In genomic region chr19:55208654-55209053, GRCm38 (mm10) we compare ENCODE assay signal across 35 mouse cellular contexts. TPM values are rescaled to one million over a fixed set of nuclear protein-coding genes. Genes with fewer than 3 reads are reported as not detected.
A peak's percentile ranks its signal among the peaks of the same experiment; 100 is the strongest.
DNase-seq lines count a peak whose midpoint lies in the region; ATAC-seq and TF ChIP-seq lines count a peak whose summit lies in the region.
"Had no signal": no experiment of that assay in that cellular context is flagged by ENCODE, and none has a peak within 500 bp of the region (broad histone marks: within the 10 kb centered on the region; RNA-seq: fewer than 3 reads in every experiment).

No protein-coding gene starts in this region.

- peak; percentile 33 for TF ChIP-seq CTCF in kidney, postnatal 0 days (IDR thresholded peaks at IDR 0.05; ENCODE audit: low read depth)
- TF ChIP-seq CTCF in midbrain, postnatal 0 days (IDR thresholded peaks at IDR 0.05) = 0 out of 2 replicates have a peak, but pooled peaks have one; percentile 17
- peak; percentile 23 for TF ChIP-seq CTCF in Patski (IDR thresholded peaks at IDR 0.05)

- no peaks in the 10 kb centered on the region for H3K9me3 ChIP-seq in kidney, postnatal 0 days (replicated peaks; ENCODE audit: low read length)
- H3K9me3 ChIP-seq in kidney, embryonic 16.5 days (ENCODE audit: low read length) = no peaks in the 10 kb centered on the region
- no peaks in the 10 kb centered on the region for H3K9me3 ChIP-seq in midbrain, postnatal 0 days (ENCODE audit: low read length)
- H3K9me3 ChIP-seq in midbrain, embryonic 10.5 days (replicated peaks) = no peaks in the 10 kb centered on the region
- no peaks in the 10 kb centered on the region for H3K9me3 ChIP-seq in limb, embryonic 10.5 days (replicated peaks)
- H3K9me3 ChIP-seq: embryonic facial prominence, embryonic 15.5 days; forebrain, embryonic 12.5 days; heart, embryonic 13.5 days; liver, embryonic 15.5 days; neural tube, embryonic 12.5 days had no signal

- WGBS in kidney, postnatal 0 days = 73% methylated on average over 4 of the region's 4 CpGs
- WGBS in kidney, embryonic 16.5 days = 78% methylated on average over 4 of the region's 4 CpGs
- WGBS in midbrain, postnatal 0 days = 73% methylated on average over 4 of the region's 4 CpGs
- WGBS in midbrain, embryonic 10.5 days = 83% methylated on average over 4 of the region's 4 CpGs
- WGBS in limb, embryonic 10.5 days = 85% methylated on average over 4 of the region's 4 CpGs

- no peaks in the 10 kb centered on the region; the same call in 1 of the 2 replicates for H3K27me3 ChIP-seq in kidney, postnatal 0 days (ENCODE audit: insufficient read depth, low read length)
- no peaks in the 10 kb centered on the region for H3K27me3 ChIP-seq in kidney, embryonic 16.5 days (ENCODE audit: insufficient read depth, low read length)
- H3K27me3 ChIP-seq in midbrain, postnatal 0 days (ENCODE audit: insufficient read depth, low read length) = no peaks in the 10 kb centered on the region
- peaks cover 4% of the 10 kb centered on the region; the same call in 1 of the 2 replicates for H3K27me3 ChIP-seq in midbrain, embryonic 10.5 days (ENCODE audit: low read depth, poor library complexity, severe bottlenecking)
- H3K27me3 ChIP-seq in Patski = peaks cover 36% of the 10 kb centered on the region
- H3K27me3 ChIP-seq in limb, embryonic 10.5 days (ENCODE audit: low read depth, poor library complexity, severe bottlenecking) = 0 out of 2 replicates have a peak, but pooled peaks cover 4% of the 10 kb centered on the region
- H3K27me3 ChIP-seq: embryonic facial prominence, embryonic 15.5 days; neural tube, embryonic 12.5 days had no signal

- intact Hi-C loops in left cerebral cortex, postnatal 10 days (cut with DNase I) = loop anchor here (10.0 kb wide), 1 partner anchor 1284 kb away; no protein-coding TSS in a partner anchor

- DNase-seq in kidney, postnatal 0 days (ENCODE audit: low spot score) = no peak
- DNase-seq in midbrain, postnatal 0 days (ENCODE audit: low spot score) = no peak
- DNase-seq in midbrain, embryonic 10.5 days (ENCODE audit: low spot score) = no peak
- DNase-seq in Patski (ENCODE audit: low read depth, low spot score) = no peak
- no peak for DNase-seq in limb, embryonic 10.5 days (ENCODE audit: low spot score)
- DNase-seq in left cerebral cortex, postnatal 10 days (ENCODE audit: extremely low spot score in 1 of 2, low spot score in 2 of 2) = no peak
- DNase-seq: adrenal gland, postnatal 10 days; cerebellum, adult 8-10 months; cerebellum, postnatal 25 days; forebrain, postnatal 0 days; gastrocnemius, postnatal 10 days; heart, postnatal 10 days; kidney, adult 9 months; kidney, postnatal 25 days; layer of hippocampus, postnatal 36 days; right cerebral cortex, adult 18-20 months; right cerebral cortex, postnatal 4 days had no signal

- in situ Hi-C loops in Patski (cut with MboI; ENCODE audit: low pct_unique_long_range_greater_than_20kb) = loop anchor here (5.0 kb wide), 1 partner anchor 1166 kb away; the partner anchor contains the start of gene Adra2a

- no peaks in the 10 kb centered on the region for H3K4me1 ChIP-seq in kidney, postnatal 0 days (replicated peaks; ENCODE audit: insufficient read depth, low read length)
- H3K4me1 ChIP-seq in kidney, embryonic 16.5 days (ENCODE audit: insufficient read depth, low read length) = no peaks in the 10 kb centered on the region
- H3K4me1 ChIP-seq in midbrain, postnatal 0 days (ENCODE audit: insufficient read depth, low read length) = no peaks in the 10 kb centered on the region
- no peaks in the 10 kb centered on the region for H3K4me1 ChIP-seq in midbrain, embryonic 10.5 days
- H3K4me1 ChIP-seq in limb, embryonic 10.5 days = no peaks in the 10 kb centered on the region
- H3K4me1 ChIP-seq: embryonic facial prominence, embryonic 10.5 days; embryonic facial prominence, embryonic 15.5 days; forebrain, embryonic 12.5 days; heart, embryonic 13.5 days; neural tube, embryonic 12.5 days had no signal

- POLR2A ChIA-PET in Patski (lab: Charles Lee) = no interaction called here

- no peaks in the 10 kb centered on the region for H3K36me3 ChIP-seq in kidney, postnatal 0 days (ENCODE audit: insufficient read depth, low read length)
- H3K36me3 ChIP-seq in kidney, embryonic 16.5 days (ENCODE audit: insufficient read depth, low read length) = no peaks in the 10 kb centered on the region
- no peaks in the 10 kb centered on the region for H3K36me3 ChIP-seq in midbrain, postnatal 0 days (ENCODE audit: insufficient read depth, low read length)
- H3K36me3 ChIP-seq in midbrain, embryonic 10.5 days = no peaks in the 10 kb centered on the region
- no peaks in the 10 kb centered on the region for H3K36me3 ChIP-seq in limb, embryonic 10.5 days
- H3K36me3 ChIP-seq: embryonic facial prominence, embryonic 10.5 days; embryonic facial prominence, embryonic 15.5 days; forebrain, embryonic 12.5 days; heart, embryonic 13.5 days; liver, embryonic 15.5 days; neural tube, embryonic 12.5 days had no signal

- no peak overlapping the region for H3K27ac ChIP-seq in kidney, postnatal 0 days
- no peak overlapping the region for H3K27ac ChIP-seq in kidney, embryonic 16.5 days (ENCODE audit: low read length)
- H3K27ac ChIP-seq in midbrain, postnatal 0 days (ENCODE audit: low read depth, low read length) = no peak overlapping the region
- no peak overlapping the region for H3K27ac ChIP-seq in midbrain, embryonic 10.5 days (replicated peaks)
- H3K27ac ChIP-seq in limb, embryonic 10.5 days = no peak overlapping the region
- H3K27ac ChIP-seq: embryonic facial prominence, embryonic 10.5 days; embryonic facial prominence, embryonic 15.5 days; forebrain, embryonic 12.5 days; heart, embryonic 13.5 days; hindbrain, embryonic 14.5 days; neural tube, embryonic 12.5 days had no signal

- H3K4me3 ChIP-seq in kidney, postnatal 0 days (replicated peaks; ENCODE audit: low read depth, low read length) = no peak overlapping the region
- H3K4me3 ChIP-seq in kidney, embryonic 16.5 days (ENCODE audit: low read length) = no peak overlapping the region
- H3K4me3 ChIP-seq in midbrain, postnatal 0 days (ENCODE audit: low read depth, low read length) = no peak overlapping the region
- H3K4me3 ChIP-seq in midbrain, embryonic 10.5 days = no peak overlapping the region
- H3K4me3 ChIP-seq in limb, embryonic 10.5 days = no peak overlapping the region
- H3K4me3 ChIP-seq: embryonic facial prominence, embryonic 10.5 days; embryonic facial prominence, embryonic 15.5 days; forebrain, embryonic 12.5 days; heart, embryonic 13.5 days; myocyte; neural tube, embryonic 12.5 days had no signal

- ATAC-seq in kidney, postnatal 0 days (replicated peaks; ENCODE audit: low FRiP score, low read depth) = no peak
- no peak for ATAC-seq in kidney, embryonic 16.5 days (ENCODE audit: low FRiP score, low TSS enrichment)
- ATAC-seq in midbrain, postnatal 0 days (ENCODE audit: low FRiP score) = no peak
- ATAC-seq in Patski = no peak
- ATAC-seq: forebrain, postnatal 0 days; intestine, postnatal 0 days; midbrain, embryonic 16.5 days had no signal

- no peak overlapping the region for H3K4me2 ChIP-seq in kidney, postnatal 0 days (ENCODE audit: low read length)
- no peak overlapping the region for H3K4me2 ChIP-seq in kidney, embryonic 16.5 days (replicated peaks; ENCODE audit: low read depth, low read length)
- H3K4me2 ChIP-seq in midbrain, postnatal 0 days (ENCODE audit: low read depth, low read length, poor library complexity, severe bottlenecking) = no peak overlapping the region
- H3K4me2 ChIP-seq: embryonic facial prominence, embryonic 15.5 days; forebrain, embryonic 12.5 days; heart, embryonic 13.5 days; hindbrain, embryonic 14.5 days; midbrain, embryonic 11.5 days; neural tube, embryonic 12.5 days had no signal

- no peak overlapping the region for H3K9ac ChIP-seq in kidney, postnatal 0 days (ENCODE audit: low read depth, low read length)
- no peak overlapping the region for H3K9ac ChIP-seq in kidney, embryonic 16.5 days (replicated peaks; ENCODE audit: low read length)
- H3K9ac ChIP-seq in midbrain, postnatal 0 days (replicated peaks; ENCODE audit: low read length, poor library complexity, severe bottlenecking) = no peak overlapping the region
- H3K9ac ChIP-seq: embryonic facial prominence, embryonic 15.5 days; forebrain, embryonic 12.5 days; forebrain, postnatal 0 days; heart, embryonic 13.5 days; hindbrain, embryonic 14.5 days; liver, embryonic 15.5 days; neural tube, embryonic 12.5 days had no signal

- CTCF ChIA-PET in Patski (lab: Charles Lee) = interaction anchor here (0.5 to 1.5 kb wide), 6 partner anchors 9 to 124 kb away, joined by 3 to 6 read pairs (median 3); no protein-coding TSS in a partner anchor

RNA-seq across cellular contexts. Expression of gene Tectb, which starts 28.1 kb away (rescaled TPM):
- 0.05 TPM in 1 of 2 replicates, not detected in the other for polyA plus RNA-seq in kidney, postnatal 0 days (2015; fragmentation: Nextera tagmentation; extraction: Ambion mirVana)
- polyA plus RNA-seq in kidney, embryonic 16.5 days (2015; fragmentation: Nextera tagmentation; extraction: Ambion mirVana) = not detected in 2 replicates
- total RNA-seq in midbrain, postnatal 0 days (2014; rRNA removed) = 0.09 TPM in 1 of 2 replicates, not detected in the other
- polyA plus RNA-seq in midbrain, postnatal 0 days (2015; fragmentation: Nextera tagmentation; extraction: Ambion mirVana) = 0.16 and 0.34 TPM in 2 replicates
- polyA plus RNA-seq in midbrain, embryonic 10.5 days (2016; fragmentation: Nextera tagmentation; extraction: Ambion mirVana) = 0.12 TPM in 1 of 2 replicates, not detected in the other
- polyA plus RNA-seq in Patski (2021) = not detected
- not detected in 2 replicates for polyA plus RNA-seq in limb, embryonic 10.5 days (2016; fragmentation: Nextera tagmentation; extraction: Ambion mirVana)
- under 1 TPM in 1 of 2 experiments, not detected in 1; 0.32 TPM for total RNA-seq in left cerebral cortex, postnatal 10 days (2021)
- total RNA-seq: ES-E14; forebrain, postnatal 0 days; hematopoietic stem cell, adult 5-6 weeks; layer of hippocampus, postnatal 36 days had no signal
- polyA plus RNA-seq: embryonic facial prominence, embryonic 10.5 days; heart, embryonic 13.5 days; intestine, postnatal 0 days; limb, embryonic 11.5 days; myocyte; neural tube, embryonic 12.5 days; spleen, adult 2 months had no signal

RNA-seq across cellular contexts. Expression of gene Gucy2g, which starts 32.4 kb away (rescaled TPM):
- 0.34 and 0.36 TPM in 2 replicates for polyA plus RNA-seq in kidney, postnatal 0 days (2015; fragmentation: Nextera tagmentation; extraction: Ambion mirVana)
- 0.05 and 0.10 TPM in 2 replicates for polyA plus RNA-seq in kidney, embryonic 16.5 days (2015; fragmentation: Nextera tagmentation; extraction: Ambion mirVana)
- not detected in 2 replicates for total RNA-seq in midbrain, postnatal 0 days (2014; rRNA removed)
- not detected in 2 replicates for polyA plus RNA-seq in midbrain, postnatal 0 days (2015; fragmentation: Nextera tagmentation; extraction: Ambion mirVana)
- polyA plus RNA-seq in midbrain, embryonic 10.5 days (2016; fragmentation: Nextera tagmentation; extraction: Ambion mirVana) = not detected in 2 replicates
- polyA plus RNA-seq in Patski (2021) = 0.27 TPM
- not detected in 2 replicates for polyA plus RNA-seq in limb, embryonic 10.5 days (2016; fragmentation: Nextera tagmentation; extraction: Ambion mirVana)
- 1 to 10 TPM; 2.4 to 2.7 TPM for total RNA-seq in left cerebral cortex, postnatal 10 days (2021)
- total RNA-seq: adrenal gland, postnatal 10 days; heart, adult 8-10 months; hematopoietic stem cell, adult 5-6 weeks; liver, adult 2 months had no signal
- polyA plus RNA-seq: embryonic facial prominence, embryonic 10.5 days; forebrain, embryonic 12.5 days; heart, embryonic 13.5 days; limb, embryonic 11.5 days; liver, embryonic 15.5 days; midbrain, embryonic 11.5 days; neural tube, embryonic 12.5 days had no signal

RNA-seq across cellular contexts. Expression of gene Acsl5, which starts 43.1 kb away (rescaled TPM):
- polyA plus RNA-seq in kidney, postnatal 0 days (2015; fragmentation: Nextera tagmentation; extraction: Ambion mirVana) = 60.6 and 64.8 TPM in 2 replicates
- 58.4 and 59.0 TPM in 2 replicates for polyA plus RNA-seq in kidney, embryonic 16.5 days (2015; fragmentation: Nextera tagmentation; extraction: Ambion mirVana)
- total RNA-seq in midbrain, postnatal 0 days (2014; rRNA removed) = 15.1 and 18.0 TPM in 2 replicates
- polyA plus RNA-seq in midbrain, postnatal 0 days (2015; fragmentation: Nextera tagmentation; extraction: Ambion mirVana) = 12.7 and 13.9 TPM in 2 replicates
- polyA plus RNA-seq in midbrain, embryonic 10.5 days (2016; fragmentation: Nextera tagmentation; extraction: Ambion mirVana) = 18.5 and 18.9 TPM in 2 replicates
- 143 TPM for polyA plus RNA-seq in Patski (2021)
- polyA plus RNA-seq in limb, embryonic 10.5 days (2016; fragmentation: Nextera tagmentation; extraction: Ambion mirVana) = 15.4 and 25.6 TPM in 2 replicates
- total RNA-seq in left cerebral cortex, postnatal 10 days (2021) = 10 to 100 TPM; 38.9 to 40.2 TPM
